Mouse (Mus musculus) heart, adult 11 months (tissue): ENCODE results near the gene Mybphl.
A peak's percentile ranks its signal among the peaks of the same experiment; 100 is the strongest.

ENCODE experiments used
- DNase-seq: peaks from one replicate; pipeline ENCODE4 v3.0.0; 2022

Mybphl gene

DNA sequence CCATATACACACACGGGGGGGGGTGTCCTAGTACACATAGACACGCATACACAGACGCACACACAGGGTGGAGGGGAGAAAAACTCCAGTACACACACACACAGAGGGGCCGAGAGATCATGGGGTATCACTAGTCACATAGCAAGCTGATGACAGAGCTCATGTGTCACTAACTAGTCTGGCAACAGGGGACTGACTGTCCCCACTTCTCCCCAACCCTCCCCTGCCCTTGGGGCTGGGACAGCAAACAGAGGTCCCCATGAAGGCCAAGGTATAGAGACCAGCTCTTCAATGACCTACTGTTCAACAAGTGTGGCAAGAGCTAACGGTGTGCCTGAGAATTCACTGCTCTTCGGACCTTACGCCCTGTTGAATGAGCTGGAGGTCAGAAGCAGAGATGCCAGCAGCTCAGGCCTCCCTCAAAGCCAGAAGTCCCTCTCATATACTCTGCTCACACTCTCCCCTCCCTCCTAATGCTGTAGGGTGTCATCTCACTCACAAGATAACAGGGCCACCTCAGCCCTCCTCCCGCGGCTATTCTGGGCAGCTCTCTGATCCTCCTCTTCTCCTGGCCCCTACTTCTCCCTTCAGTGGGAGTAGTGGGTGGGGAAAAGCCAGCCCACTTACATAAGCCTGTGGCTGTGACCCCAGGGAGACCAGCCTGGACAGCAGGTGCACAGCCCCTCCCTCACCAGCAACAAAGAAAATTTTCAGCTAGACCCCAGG is at the start of gene Mybphl:
TSS of gene Mybphl (plus strand) at position 642 of the 726 bp plus-strand sequence.
- no peak for DNase-seq

DNA sequence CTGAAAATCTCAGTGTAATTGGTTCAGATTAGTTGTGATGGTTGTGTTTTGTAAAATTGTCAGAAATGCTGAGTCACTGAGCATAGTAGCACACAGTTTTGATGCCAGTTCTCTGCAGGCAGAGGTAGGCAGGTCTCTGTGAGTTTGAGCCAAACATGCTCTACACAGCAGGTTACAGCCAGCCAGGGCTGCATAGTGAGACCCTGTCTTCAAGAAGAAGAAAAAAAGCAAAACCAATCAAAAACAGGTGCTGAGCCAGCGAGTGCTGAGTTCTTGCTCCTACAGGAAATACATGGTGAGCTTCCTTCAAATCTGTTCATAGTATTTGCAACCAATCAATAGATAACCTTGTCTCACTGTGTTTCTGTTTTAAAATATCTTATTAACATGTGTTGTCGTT is 46.2 kb upstream of the Mybphl start:
- no peak for DNase-seq

DNA sequence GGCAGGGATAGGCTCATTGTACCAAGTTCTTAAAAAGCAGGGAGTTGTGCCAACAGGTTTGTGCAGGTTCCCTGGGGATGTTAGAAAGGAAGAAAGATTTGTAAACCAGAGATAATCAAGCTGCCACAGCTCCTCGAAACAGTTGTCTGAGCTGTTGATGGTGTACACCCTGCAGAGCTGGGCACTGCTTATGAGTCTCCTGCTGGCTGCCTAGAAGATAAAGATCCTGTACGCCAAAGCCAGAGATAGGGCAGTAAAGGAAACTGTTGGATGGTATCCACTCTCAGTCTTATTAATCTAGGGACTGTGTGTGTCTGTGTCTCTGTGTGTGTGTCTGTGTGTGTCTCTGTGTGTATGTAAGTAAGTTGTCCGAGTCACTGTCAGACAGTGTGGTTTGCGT is 43.0 kb upstream of the Mybphl start:
- no peak for DNase-seq

DNA sequence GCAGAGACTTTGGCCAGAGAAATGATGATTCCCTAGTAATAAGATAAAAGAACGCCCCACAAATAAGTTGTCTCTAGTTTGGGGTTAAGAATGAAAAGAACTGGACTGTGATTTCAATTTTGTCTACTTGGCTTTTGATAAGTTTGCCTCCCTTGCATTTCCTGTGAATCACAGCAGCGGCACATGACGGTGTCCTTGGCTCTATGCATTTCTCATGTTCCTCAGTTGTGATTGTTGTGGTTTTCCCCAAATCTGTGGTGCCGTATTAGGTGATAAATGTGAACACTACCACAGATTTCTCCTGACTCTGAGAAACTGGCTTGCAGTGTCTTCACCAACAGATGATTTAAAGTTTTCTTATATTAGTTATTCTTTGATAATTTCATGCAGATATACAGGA is 42.6 kb upstream of the Mybphl start:
- DNase-seq: no peak

DNA sequence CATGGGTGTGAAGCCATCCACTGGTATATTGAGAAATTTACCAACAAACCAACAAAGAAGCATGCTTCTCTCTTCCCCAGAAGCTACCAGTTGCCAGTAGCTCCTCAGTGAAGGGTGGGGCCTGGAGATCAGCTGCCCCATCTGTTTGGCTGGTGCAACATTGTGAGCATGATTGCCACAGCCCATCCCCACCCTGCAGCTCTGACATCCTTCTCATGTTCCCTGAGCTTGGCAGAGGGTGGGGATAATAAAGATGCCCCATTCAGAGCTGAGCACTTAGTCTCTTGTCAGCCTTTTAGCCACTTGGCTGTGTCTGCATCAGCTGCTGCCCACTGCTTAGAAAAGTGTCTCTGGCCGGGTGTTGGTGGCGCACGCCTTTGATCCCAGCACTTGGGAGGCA is 41.7 kb upstream of the Mybphl start:
- no peak for DNase-seq

DNA sequence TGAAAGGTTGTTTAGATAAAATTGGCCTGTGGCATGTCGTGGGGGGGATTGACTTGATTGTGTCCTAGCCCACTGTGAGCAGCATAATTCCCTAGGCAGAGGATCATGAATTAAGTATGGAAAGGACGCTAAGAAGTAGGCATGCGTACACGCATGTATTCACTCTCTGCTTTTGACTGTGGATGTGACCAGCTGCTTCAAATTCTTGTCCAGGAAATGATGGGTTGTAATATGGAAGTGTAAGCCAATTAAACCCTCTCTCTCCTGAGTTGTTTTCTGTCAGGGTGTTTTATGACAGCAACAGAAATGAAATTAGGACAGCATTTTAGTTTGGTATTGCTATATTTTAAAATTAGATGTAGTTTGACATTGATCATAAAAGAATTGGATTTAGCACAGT is 39.9 kb upstream of the Mybphl start:
- DNase-seq: no peak

DNA sequence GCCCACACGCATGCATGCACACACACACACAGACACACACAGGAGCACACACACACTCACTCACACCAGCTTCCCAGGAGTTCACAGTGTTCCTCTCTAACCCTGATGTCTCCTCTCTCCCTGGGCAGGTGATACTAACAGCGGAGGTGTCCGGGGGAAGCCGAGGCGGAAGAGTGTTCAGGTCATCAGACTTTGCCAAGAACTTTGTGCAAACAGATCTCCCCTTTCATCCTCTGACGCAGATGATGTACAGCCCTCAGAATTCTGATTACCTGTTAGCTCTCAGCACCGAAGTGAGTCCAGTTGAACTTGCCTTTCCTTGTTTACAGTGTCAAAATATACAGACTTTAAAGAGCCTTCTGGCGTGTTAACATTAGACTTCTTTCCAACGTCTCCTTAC is 39.2 kb upstream of the Mybphl start:
- DNase-seq: no peak

DNA sequence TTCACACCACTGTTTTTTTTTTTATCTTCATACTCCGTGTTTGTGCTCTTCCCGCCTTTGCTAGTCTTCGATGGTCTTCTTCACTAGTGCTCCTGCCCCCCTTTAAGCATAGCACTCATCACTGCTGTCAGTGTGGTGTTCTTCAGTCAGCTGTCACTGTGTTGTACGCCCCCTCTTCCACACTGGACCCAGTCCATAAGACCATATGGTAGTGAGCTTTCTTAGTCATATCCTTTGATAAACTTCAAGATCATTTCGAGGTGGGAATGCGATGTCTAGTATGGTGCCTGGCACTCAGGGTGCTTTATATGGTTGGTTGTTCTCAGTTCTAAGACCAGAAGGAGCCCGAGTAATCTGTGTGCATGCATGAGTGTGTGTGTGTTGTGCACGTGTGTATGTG is 37.4 kb upstream of the Mybphl start:
- DNase-seq: no peak

DNA sequence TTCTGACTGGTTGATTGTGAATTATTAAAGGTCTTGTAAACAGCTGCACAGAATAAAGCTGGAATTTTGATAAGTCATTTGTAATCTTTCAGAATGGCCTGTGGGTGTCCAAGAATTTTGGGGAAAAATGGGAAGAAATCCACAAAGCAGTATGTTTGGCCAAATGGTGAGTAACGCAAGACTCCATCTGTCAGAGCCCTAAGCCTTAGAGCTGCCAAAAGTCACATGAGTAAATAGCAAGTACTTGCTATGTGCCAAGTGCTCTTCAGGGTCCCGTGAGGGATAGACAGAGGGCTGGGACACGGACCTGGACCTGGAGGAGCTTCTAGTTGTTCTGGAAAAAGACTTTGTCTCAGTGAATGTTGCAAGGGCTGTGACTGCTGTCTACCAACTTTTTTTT is 36.8 kb upstream of the Mybphl start:
- DNase-seq: peak; percentile 96

DNA sequence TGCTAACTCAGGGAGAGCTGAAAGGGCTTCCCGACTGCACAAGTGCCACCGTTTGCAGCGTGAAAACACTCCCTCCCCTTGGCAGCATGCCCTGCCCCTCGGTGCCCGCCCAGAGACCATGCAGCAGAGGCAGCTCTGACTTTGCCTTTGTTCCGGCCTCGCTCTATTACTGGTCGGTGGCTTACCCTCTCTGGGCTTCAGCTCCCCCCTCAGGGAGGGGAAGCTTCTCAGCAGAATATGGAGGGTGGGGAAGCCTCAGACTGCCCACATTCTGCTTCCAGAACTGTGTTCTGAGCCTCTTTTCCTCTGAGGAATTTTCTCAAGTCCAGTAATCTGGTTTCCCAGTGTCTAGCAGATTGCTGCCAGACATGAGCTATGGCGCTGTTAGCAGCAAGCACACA is 36.3 kb upstream of the Mybphl start:
- DNase-seq: peak; percentile 96

DNA sequence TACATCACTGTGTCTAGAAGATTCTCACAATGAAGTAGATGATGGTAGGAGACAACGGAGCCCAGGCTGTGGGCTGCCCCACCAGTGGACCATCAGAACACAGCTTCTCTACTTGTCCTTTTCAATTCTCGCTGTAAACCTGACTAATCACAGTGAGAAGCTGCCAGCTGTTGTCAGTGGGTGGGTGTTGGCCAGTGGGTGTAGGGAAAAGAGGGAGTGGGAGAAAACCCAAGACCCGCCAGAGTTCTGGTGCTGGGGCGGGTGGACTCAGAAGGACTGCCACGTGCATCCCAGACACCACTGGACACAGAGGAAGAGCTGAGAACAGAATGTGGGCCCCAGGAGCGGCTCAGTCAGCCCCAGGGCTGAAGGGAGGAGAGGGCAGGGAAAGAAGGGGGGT is 33.9 kb upstream of the Mybphl start:
- DNase-seq: no peak

DNA sequence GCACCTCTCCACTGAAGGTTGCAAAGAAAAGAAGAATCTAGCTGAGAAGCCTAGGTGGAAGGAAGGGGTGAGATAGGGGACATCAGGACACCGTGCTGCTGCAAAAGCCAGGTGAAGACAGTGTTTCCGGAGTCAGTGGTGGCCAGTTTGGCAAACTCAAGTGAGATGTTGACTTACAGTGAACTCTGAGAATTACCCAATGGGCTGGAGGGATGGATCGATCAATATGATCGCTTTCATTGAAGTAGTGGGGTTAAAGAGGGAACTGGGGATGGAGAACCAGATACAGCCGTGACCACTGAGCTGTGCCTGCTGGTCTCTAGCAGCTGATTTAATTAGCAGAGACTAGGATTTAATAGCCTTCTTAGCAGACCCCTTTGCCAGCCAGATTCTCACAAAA is 27.8 kb upstream of the Mybphl start:
- DNase-seq: no peak

DNA sequence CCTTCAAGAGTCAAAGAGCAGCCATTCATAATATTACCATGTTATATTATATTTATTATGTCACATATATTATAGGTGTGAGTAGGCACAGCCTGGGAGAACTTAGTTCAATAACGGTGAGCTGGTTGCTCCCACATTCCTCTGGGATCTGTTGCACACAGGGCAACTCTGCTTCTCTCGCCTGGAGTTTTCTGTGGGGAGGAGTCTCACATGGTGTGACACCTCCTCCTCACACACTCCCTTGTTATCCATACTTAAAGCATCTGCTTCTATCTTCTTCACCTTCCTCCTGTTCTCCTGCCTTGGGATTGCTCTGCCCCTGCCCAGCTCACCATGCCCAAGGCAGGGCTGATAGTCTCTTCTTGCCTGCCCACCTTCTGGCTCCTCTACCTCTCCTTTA is 23.7 kb upstream of the Mybphl start:
- no peak for DNase-seq

DNA sequence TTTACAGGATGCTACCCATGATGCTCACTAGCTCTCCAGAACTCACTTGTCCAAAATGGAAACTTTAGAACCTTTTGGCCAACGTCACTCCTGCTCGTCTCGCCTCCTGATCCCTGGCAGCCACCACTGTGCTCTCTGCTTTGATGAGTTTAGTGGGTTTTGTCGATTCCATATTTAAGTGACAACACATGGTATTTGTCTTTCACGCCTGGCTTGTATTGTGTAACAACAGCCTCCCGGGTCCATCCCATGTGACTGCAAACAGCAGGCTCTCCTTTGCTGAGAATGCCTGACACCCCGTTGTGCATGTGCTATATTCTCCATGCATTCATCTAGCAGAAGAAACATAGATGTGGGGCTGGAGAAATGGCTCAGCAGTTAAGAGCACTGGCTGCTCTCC is 22.5 kb upstream of the Mybphl start:
- no peak for DNase-seq

DNA sequence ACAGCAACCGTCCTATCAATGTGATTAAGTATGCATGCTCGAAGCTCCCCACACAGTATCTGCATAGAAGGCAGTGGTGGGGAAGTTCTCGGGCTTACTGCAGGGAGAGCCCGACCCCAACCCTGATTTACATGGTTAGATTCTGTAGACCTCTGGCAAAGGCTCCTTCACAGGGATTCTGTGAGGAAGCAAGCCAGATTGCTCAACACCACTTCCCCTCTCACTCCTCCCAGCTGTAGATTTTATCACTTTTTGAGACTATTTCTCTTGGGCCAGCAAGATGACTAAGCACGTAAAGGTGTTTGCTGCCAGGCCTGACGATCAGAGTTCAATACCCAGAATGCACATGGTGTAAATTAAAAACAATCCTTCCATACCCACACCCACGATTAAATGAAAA is 18.9 kb upstream of the Mybphl start:
- no peak for DNase-seq

DNA sequence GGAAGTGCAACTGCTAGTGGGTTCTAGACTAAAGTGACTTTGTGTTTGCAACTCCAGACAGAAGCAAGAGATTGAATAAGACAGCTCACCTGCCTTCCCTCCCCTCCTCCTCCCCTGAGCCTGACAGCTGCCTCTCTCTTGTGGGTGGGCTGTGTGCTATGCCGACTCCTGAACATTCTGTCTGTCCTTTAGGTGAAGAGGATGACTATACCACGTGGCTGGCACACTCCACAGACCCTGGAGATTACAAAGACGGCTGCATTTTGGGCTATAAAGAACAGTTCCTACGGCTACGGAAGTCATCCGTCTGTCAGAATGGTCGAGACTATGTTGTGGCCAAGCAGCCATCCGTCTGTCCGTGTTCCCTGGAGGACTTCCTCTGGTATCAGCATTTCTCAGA is 16.3 kb upstream of the Mybphl start:
- peak; percentile 85 for DNase-seq

DNA sequence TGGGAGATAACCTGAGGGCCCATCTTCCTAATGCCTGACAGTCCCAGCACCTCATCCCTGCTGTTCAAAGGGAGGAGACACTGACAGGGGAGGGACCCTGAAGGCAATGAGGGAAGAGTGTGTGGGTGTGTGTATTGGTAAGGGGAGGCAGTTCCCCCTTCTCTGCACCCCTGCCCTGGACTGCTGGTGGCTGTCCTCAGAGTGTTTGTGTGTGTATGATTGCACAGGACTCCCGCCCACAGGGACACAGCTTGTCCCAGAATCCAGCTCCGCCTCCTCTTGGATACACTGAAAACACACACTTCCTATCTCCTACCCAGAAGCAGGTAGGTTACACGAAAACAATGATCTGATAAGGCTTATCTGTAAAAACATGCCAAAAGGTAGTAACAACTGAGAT is 9.5 kb upstream of the Mybphl start:
- DNase-seq: peak; percentile 66

DNA sequence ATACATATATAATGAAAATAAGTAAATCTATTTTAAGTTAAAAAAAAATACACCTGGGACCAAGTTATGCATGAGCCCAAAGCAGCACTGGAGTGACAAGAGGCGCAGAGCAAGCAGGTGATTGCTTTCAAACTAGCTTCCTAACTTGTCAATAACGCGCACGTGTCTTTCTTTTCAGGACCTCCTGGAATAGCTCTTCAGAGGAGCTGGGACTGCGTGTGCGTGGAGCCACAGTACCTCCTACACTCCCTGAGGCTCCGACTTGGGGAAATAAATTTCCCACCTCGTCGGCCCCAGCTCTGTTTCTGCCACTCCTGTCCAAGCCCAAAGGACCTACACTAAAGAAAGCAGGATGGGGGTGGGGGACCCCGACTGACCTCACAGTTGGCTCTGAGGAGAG is 7.7 kb upstream of the Mybphl start:
- DNase-seq: no peak

DNA sequence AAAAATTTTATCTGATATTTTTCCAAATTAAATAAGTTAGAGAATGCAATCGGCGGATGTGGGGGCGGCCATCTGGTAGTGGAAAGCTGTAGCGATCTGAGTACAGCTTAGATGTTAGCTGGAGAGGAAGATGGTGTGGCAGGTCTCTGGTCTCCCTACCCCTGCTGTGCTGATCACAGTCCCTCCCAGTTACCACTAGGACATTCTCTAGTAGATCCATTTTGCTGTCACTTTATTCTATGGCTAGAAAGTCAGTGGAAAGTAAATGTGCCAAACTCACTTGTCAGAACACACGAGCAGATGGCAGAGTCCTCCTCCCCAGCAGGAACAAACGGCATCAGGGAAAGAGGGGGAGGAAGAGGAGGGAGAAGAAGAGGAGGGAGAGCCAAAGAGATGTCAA is 6.3 kb upstream of the Mybphl start:
- no peak for DNase-seq

DNA sequence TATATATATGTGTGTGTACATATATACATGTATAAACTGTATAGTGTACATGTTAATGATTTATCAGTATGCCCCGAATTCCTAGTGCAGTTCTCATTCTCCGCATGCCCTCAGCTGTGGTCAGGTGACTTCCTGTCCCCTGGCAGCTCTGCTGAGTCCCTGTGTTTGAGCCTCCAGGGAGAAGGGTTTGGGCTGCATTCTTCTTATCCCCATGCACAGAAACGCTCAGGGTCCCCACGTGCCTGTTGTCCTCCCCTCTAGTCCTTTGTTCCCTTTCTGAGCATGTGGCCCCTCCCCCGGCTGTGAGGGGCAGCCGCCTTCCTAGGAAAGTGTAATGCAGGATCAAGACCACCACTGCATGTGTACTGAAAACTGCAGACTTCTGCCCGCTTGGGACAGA is 3.8 kb upstream of the Mybphl start:
- no peak for DNase-seq

DNA sequence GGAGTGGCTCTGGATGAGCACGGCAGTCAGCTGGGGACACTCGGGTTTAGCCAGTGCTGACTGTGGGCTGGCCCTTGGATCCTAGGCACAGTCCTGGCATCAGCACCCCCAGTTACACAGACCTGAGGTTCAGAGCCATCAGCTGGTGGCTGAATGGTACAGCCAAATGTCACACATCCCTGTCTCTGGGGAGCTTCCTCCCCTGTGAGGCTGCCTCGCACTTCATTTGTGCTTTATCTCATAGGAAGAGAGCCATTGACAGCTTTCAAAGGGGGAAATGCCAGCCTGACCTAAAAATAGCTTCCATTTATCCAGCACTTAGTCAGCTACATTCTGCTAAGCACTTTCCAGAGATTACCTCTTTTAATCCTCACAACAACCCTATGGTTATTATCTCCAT is 1.1 kb upstream of the Mybphl start:
- peak; percentile 96 for DNase-seq

DNA sequence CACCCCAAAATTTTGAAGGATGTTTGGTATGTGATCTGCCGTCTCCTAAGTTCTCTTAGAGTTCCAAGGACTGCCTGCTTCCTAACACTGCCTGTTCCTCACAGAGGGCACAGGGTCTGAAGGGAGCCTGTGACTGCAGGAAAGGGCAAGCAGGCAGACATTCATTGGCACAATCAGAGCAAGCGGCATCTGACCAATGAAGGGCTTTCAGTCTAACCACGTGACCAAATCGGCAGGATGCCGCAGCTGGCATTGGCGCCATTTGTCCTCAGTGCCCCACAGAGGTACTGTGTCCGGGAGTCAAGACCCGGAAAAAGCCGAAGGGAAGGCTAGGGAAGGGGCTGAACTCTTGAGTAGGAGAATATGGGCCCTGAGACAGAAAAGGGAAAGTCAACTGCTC is 2.5 kb downstream of the Mybphl start:
- no peak for DNase-seq

DNA sequence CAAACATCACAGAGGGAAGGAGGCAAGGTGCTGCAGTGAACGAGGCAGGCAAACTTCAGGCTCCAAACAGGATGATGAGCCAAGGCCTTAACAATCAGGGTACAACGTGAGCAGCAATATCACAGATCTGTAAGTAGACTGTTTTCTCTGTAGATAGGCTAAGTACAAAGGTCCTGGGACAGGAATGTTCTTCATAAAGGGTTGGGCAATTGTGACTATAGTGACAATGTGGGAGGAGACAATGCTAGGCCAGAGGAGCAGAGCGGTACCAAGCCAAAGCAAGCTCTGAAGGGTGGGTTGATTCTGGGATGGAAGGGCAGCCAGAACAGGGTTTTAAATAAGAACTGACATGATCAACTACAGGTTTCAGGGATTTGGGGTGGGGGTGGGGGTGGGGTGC is 3.1 kb downstream of the Mybphl start:
- no peak for DNase-seq

DNA sequence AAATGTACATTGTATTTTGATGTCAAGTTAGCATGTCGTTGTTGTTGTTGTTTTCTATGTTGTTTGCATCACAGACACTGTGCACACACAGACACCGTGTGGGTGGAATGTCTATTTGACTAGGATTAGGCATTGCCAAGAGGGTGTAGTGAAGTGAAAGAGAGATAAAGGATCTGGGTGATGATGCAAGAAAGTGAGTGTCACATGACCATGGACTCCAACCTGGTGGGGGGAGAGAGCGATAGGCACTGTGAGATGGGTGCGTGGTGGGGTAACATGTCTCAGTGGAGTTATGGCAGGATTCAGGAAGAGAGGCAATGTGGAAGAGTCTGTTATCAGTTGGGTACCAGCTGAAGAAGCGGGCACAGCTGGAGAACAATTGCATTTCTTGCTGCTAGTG is 4.0 kb downstream of the Mybphl start:
- DNase-seq: no peak

DNA sequence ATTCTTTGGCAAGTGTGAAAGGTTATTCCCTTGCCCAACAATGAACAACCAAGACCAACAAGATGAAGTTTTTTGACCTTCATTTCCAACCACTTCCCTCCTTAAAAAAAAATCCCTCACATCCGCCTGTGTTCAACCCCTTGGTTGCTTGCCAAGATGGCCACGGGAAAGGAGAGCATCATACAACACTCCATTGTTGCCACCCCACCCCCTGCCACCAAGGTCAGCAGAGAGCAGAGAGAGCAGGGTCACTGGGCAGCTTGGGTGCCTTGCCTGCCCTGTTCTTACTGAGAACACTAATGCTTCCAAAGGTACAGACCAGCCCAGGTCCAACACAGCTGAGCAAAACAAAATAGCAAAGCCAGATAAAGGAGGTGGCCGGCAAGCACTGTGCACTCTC is 7.6 kb downstream of the Mybphl start:
- DNase-seq: no peak

DNA sequence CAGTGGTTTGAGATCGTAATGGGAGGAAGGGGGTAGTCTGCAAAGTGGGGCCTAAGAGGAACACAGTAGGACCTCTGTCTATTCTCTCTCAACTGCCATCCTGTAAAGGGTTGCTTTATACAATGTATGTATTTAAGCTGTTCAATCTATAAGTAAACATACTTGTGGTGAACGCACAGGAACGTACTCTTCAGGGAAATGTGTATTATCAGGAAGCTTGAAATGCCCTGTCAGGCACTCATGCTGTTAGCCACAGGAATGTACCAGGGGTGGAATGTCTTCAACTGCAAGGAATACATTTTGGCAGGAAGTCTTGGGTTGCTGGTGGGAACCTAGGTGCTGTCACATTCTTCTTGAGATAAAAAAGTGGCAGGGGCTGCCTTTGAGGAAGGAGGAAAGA is 8.0 kb downstream of the Mybphl start:
- no peak for DNase-seq
